Mouse (Mus musculus): Measurements from ENCODE around the gene Coch. TPM values are rescaled to one million over a fixed set of nuclear protein-coding genes. Genes with fewer than 3 reads are reported as not detected.
"Not testable (repeated sequence)": the region's sequence is repeated elsewhere in the genome, so short reads cannot be mapped to it uniquely, and the experiment has no call there.

Coch gene
- polyA plus RNA-seq (2015; fragmentation: Nextera tagmentation; extraction: Ambion mirVana), result 1.2 and 1.3 TPM in 2 replicates

- Histone ChIP-seq H3K27ac (ENCODE audit: low read length) (no peak within 1 kb of the TSS), H3K4me3 (ENCODE audit: low read length) (peak within 1 kb of the TSS; percentile 77), H3K27me3 (ENCODE audit: control insufficient read depth, insufficient read depth, low read length) (peaks cover 45% of the 10 kb centered on the region), H3K4me2 (ENCODE audit: low read depth, low read length) (peak within 1 kb of the TSS; percentile 100), H3K4me1 (ENCODE audit: control insufficient read depth, insufficient read depth, low read length) (peaks cover 14% of the 10 kb centered on the region), H3K9me3 (replicated peaks; ENCODE audit: control insufficient read depth, low read length) (no peaks in the 10 kb centered on the region), H3K9ac (ENCODE audit: low read length) (peak within 1 kb of the TSS; percentile 69), H3K36me3 (ENCODE audit: control insufficient read depth, insufficient read depth) (no peaks in the 10 kb centered on the region)
- under 1% methylated on average over 76 of the region's 79 CpGs for WGBS
- peak; percentile 64 for ATAC-seq (replicated peaks; ENCODE audit: extremely low read depth, insufficient read depth, low FRiP score)
These were observed at the start of gene Coch for GRCm38 (mm10) chr12:51593229-51594029. TSS of gene Coch (plus strand) at chr12:51593341.

GRCm38 (mm10) chr12:51543402-51543960, 49.7 kb upstream of the Coch start:
- no peak overlapping the region for H3K4me2 ChIP-seq (ENCODE audit: low read depth, low read length)
- no peaks in the 10 kb centered on the region for H3K9me3 ChIP-seq (replicated peaks; ENCODE audit: control insufficient read depth, low read length)
- no peaks in the 10 kb centered on the region for H3K27me3 ChIP-seq (ENCODE audit: control insufficient read depth, insufficient read depth, low read length)
- no peak overlapping the region for H3K4me3 ChIP-seq (ENCODE audit: low read length)
- ATAC-seq (replicated peaks; ENCODE audit: extremely low read depth, insufficient read depth, low FRiP score), result no peak
- no peak overlapping the region for H3K9ac ChIP-seq (ENCODE audit: low read length)
- WGBS, result 64% methylated on average over 9 of the region's 9 CpGs
- no peak overlapping the region for H3K27ac ChIP-seq (ENCODE audit: low read length)
- no peaks in the 10 kb centered on the region for H3K36me3 ChIP-seq (ENCODE audit: control insufficient read depth, insufficient read depth)
- H3K4me1 ChIP-seq (ENCODE audit: control insufficient read depth, insufficient read depth, low read length), result no peaks in the 10 kb centered on the region

- Histone ChIP-seq H3K4me2 (ENCODE audit: low read depth, low read length) (no peak overlapping the region), H3K27ac (ENCODE audit: low read length) (no peak overlapping the region), H3K9me3 (replicated peaks; ENCODE audit: control insufficient read depth, low read length) (peaks cover 2% of the 10 kb centered on the region; the same call in 1 of the 2 replicates), H3K27me3 (ENCODE audit: control insufficient read depth, insufficient read depth, low read length) (no peaks in the 10 kb centered on the region), H3K4me1 (ENCODE audit: control insufficient read depth, insufficient read depth, low read length) (no peaks in the 10 kb centered on the region), H3K9ac (ENCODE audit: low read length) (no peak overlapping the region), H3K36me3 (ENCODE audit: control insufficient read depth, insufficient read depth) (no peaks in the 10 kb centered on the region), H3K4me3 (ENCODE audit: low read length) (no peak overlapping the region)
- ATAC-seq (replicated peaks; ENCODE audit: extremely low read depth, insufficient read depth, low FRiP score), result no peak
- 86% methylated on average over 1 of the region's 1 CpGs for whole genome bisulfite sequencing
These were observed 38.1 kb upstream of the Coch start for GRCm38 (mm10) chr12:51555041-51555440.

- H3K4me3 ChIP-seq (ENCODE audit: low read length), result no peak overlapping the region
- WGBS, result 82% methylated on average over 9 of the region's 9 CpGs
These were observed 31.7 kb upstream of the Coch start for GRCm38 (mm10) chr12:51561416-51561815.

GRCm38 (mm10) chr12:51567225-51567624, 25.9 kb upstream of the Coch start:
- H3K4me2 ChIP-seq (ENCODE audit: low read depth, low read length), result peak overlapping the region; percentile 39; the same call in 1 of the 2 replicates
- no peaks in the 10 kb centered on the region for H3K27me3 ChIP-seq (ENCODE audit: control insufficient read depth, insufficient read depth, low read length)
- H3K27ac ChIP-seq (ENCODE audit: low read length), result no peak overlapping the region
- no peak overlapping the region for H3K9ac ChIP-seq (ENCODE audit: low read length)
- no peaks in the 10 kb centered on the region for H3K4me1 ChIP-seq (ENCODE audit: control insufficient read depth, insufficient read depth, low read length)
- 35% methylated on average over 7 of the region's 7 CpGs for WGBS
- no peak for ATAC-seq (replicated peaks; ENCODE audit: extremely low read depth, insufficient read depth, low FRiP score)
- no peaks in the 10 kb centered on the region for H3K36me3 ChIP-seq (ENCODE audit: control insufficient read depth, insufficient read depth)
- 0 out of 2 replicates have a peak, but pooled peaks cover 4% of the 10 kb centered on the region for H3K9me3 ChIP-seq (replicated peaks; ENCODE audit: control insufficient read depth, low read length)
- H3K4me3 ChIP-seq (ENCODE audit: low read length), result no peak overlapping the region

More at GRCm38 (mm10) chr12:51561416-51561815, 31.7 kb upstream of the Coch start:
- H3K4me1 ChIP-seq (ENCODE audit: control insufficient read depth, insufficient read depth, low read length), result no peaks in the 10 kb centered on the region
- no peaks in the 10 kb centered on the region for H3K36me3 ChIP-seq (ENCODE audit: control insufficient read depth, insufficient read depth)
- no peak overlapping the region for H3K27ac ChIP-seq (ENCODE audit: low read length)
- no peaks in the 10 kb centered on the region for H3K27me3 ChIP-seq (ENCODE audit: control insufficient read depth, insufficient read depth, low read length)
- ATAC-seq (replicated peaks; ENCODE audit: extremely low read depth, insufficient read depth, low FRiP score), result no peak
- 0 out of 2 replicates have a peak, but pooled peaks cover 4% of the 10 kb centered on the region for H3K9me3 ChIP-seq (replicated peaks; ENCODE audit: control insufficient read depth, low read length)
- no peak overlapping the region for H3K4me2 ChIP-seq (ENCODE audit: low read depth, low read length)
- H3K9ac ChIP-seq (ENCODE audit: low read length), result no peak overlapping the region

GRCm38 (mm10) chr12:51569472-51569871, 23.7 kb upstream of the Coch start:
- no peak overlapping the region for H3K27ac ChIP-seq (ENCODE audit: low read length)
- no peak overlapping the region for H3K9ac ChIP-seq (ENCODE audit: low read length)
- 0 out of 2 replicates have a peak, but pooled peaks cover 4% of the 10 kb centered on the region for H3K9me3 ChIP-seq (replicated peaks; ENCODE audit: control insufficient read depth, low read length)
- no peaks in the 10 kb centered on the region for H3K36me3 ChIP-seq (ENCODE audit: control insufficient read depth, insufficient read depth)
- WGBS, result 74% methylated on average over 8 of the region's 8 CpGs
- no peaks in the 10 kb centered on the region for H3K27me3 ChIP-seq (ENCODE audit: control insufficient read depth, insufficient read depth, low read length)
- H3K4me2 ChIP-seq (ENCODE audit: low read depth, low read length), result no peak overlapping the region
- no peak overlapping the region for H3K4me3 ChIP-seq (ENCODE audit: low read length)
- no peak for ATAC-seq (replicated peaks; ENCODE audit: extremely low read depth, insufficient read depth, low FRiP score)
- H3K4me1 ChIP-seq (ENCODE audit: control insufficient read depth, insufficient read depth, low read length), result no peaks in the 10 kb centered on the region

GRCm38 (mm10) chr12:51569944-51570343, 23.2 kb upstream of the Coch start:
- WGBS, result 66% methylated on average over 7 of the region's 7 CpGs
- no peak overlapping the region for H3K4me2 ChIP-seq (ENCODE audit: low read depth, low read length)

GRCm38 (mm10) chr12:51572651-51573050, 20.5 kb upstream of the Coch start:
- Histone ChIP-seq H3K27me3 (ENCODE audit: control insufficient read depth, insufficient read depth, low read length) (no peaks in the 10 kb centered on the region), H3K36me3 (ENCODE audit: control insufficient read depth, insufficient read depth) (no peaks in the 10 kb centered on the region), H3K27ac (ENCODE audit: low read length) (no peak overlapping the region), H3K4me1 (ENCODE audit: control insufficient read depth, insufficient read depth, low read length) (no peaks in the 10 kb centered on the region), H3K9me3 (replicated peaks; ENCODE audit: control insufficient read depth, low read length) (no peaks in the 10 kb centered on the region), H3K4me2 (ENCODE audit: low read depth, low read length) (no peak overlapping the region), H3K9ac (ENCODE audit: low read length) (no peak overlapping the region), H3K4me3 (ENCODE audit: low read length) (no peak overlapping the region)
- 79% methylated on average over 4 of the region's 4 CpGs for WGBS
- no peak for ATAC-seq (replicated peaks; ENCODE audit: extremely low read depth, insufficient read depth, low FRiP score)

More at GRCm38 (mm10) chr12:51569944-51570343, 23.2 kb upstream of the Coch start:
- Histone ChIP-seq H3K9ac (ENCODE audit: low read length) (no peak overlapping the region), H3K36me3 (ENCODE audit: control insufficient read depth, insufficient read depth) (no peaks in the 10 kb centered on the region), H3K27me3 (ENCODE audit: control insufficient read depth, insufficient read depth, low read length) (no peaks in the 10 kb centered on the region), H3K9me3 (replicated peaks; ENCODE audit: control insufficient read depth, low read length) (0 out of 2 replicates have a peak, but pooled peaks cover 4% of the 10 kb centered on the region), H3K27ac (ENCODE audit: low read length) (no peak overlapping the region), H3K4me3 (ENCODE audit: low read length) (no peak overlapping the region), H3K4me1 (ENCODE audit: control insufficient read depth, insufficient read depth, low read length) (no peaks in the 10 kb centered on the region)
- ATAC-seq (replicated peaks; ENCODE audit: extremely low read depth, insufficient read depth, low FRiP score), result no peak

- 88% methylated on average over 2 of the region's 2 CpGs for WGBS
These were observed 15.3 kb upstream of the Coch start for GRCm38 (mm10) chr12:51577816-51578215.

More at GRCm38 (mm10) chr12:51577816-51578215, 15.3 kb upstream of the Coch start:
- not testable (repeated sequence) for H3K27me3 ChIP-seq (ENCODE audit: control insufficient read depth, insufficient read depth, low read length); H3K4me1 ChIP-seq (ENCODE audit: control insufficient read depth, insufficient read depth, low read length); H3K4me3 ChIP-seq (ENCODE audit: low read length); H3K4me2 ChIP-seq (ENCODE audit: low read depth, low read length); H3K9me3 ChIP-seq (replicated peaks; ENCODE audit: control insufficient read depth, low read length); H3K36me3 ChIP-seq (ENCODE audit: control insufficient read depth, insufficient read depth); H3K9ac ChIP-seq (ENCODE audit: low read length); H3K27ac ChIP-seq (ENCODE audit: low read length); ATAC-seq (replicated peaks; ENCODE audit: extremely low read depth, insufficient read depth, low FRiP score)
